Mouse (Mus musculus) midbrain, embryonic 12.5 days (tissue): Measurements from ENCODE around the gene Osbpl3. TPM values are rescaled to one million over a fixed set of nuclear protein-coding genes. Genes with fewer than 3 reads are reported as not detected.

Source experiments
- ATAC-seq: fragments of 200-750 bp; cut with Nextera tagmentation; 2 replicates; pipeline ENCODE4 v1.8.0; 2017; ENCODE audit warnings: low read depth, moderate TSS enrichment, moderate library complexity; ENCODE audit not compliant: low FRiP score
- H3K27ac ChIP-seq: fragments of 300-500 bp; sonication (generic); replicated peaks from 2 replicates; pipeline ENCODE4 v1.5.1; 2016; ENCODE audit warnings: mild to moderate bottlenecking
- H3K27me3 ChIP-seq: fragments of 300-500 bp; sonication (generic); 2 replicates; pipeline ENCODE4 v1.6.1; 2016; ENCODE audit warnings: mild to moderate bottlenecking
- H3K36me3 ChIP-seq: fragments of 300-500 bp; sonication (generic); 2 replicates; pipeline ENCODE4 v1.6.1; 2016
- H3K4me1 ChIP-seq: fragments of 300-500 bp; sonication (generic); 2 replicates; pipeline ENCODE4 v1.6.1; 2016
- H3K4me2 ChIP-seq: fragments of 300-500 bp; sonication (generic); replicated peaks from 2 replicates; pipeline ENCODE4 v1.6.1; 2016; ENCODE audit warnings: mild to moderate bottlenecking, moderate library complexity
- H3K4me3 ChIP-seq: fragments of 300-500 bp; sonication (generic); 2 replicates; pipeline ENCODE4 v1.5.1; 2016; ENCODE audit warnings: mild to moderate bottlenecking
- H3K9ac ChIP-seq: fragments of 300-500 bp; sonication (generic); replicated peaks from 2 replicates; pipeline ENCODE4 v1.6.1; 2016; ENCODE audit warnings: mild to moderate bottlenecking, moderate library complexity
- H3K9me3 ChIP-seq: fragments of 300-500 bp; sonication (generic); 2 replicates; pipeline ENCODE4 v1.6.1; 2016; ENCODE audit warnings: mild to moderate bottlenecking
- WGBS: fragments of 180-500 bp; shearing (Covaris S2); methylation state at CpG from one replicate; pipeline ENCODE4 v1.1.7; 2016; 5-methylcytosine and 5-hydroxymethylcytosine counted together
- polyA plus RNA-seq: library from polyadenylated mRNA; unstranded; fragments of >200 nt; fragmentation: Nextera tagmentation; extraction: Ambion mirVana; gene quantifications from 2 replicates; pipeline ENCODE4 v1.2.1, GENCODE M21; 2016

Gene Osbpl3
- 9.5 and 10.5 TPM in 2 replicates for polyA plus RNA-seq

DNA sequence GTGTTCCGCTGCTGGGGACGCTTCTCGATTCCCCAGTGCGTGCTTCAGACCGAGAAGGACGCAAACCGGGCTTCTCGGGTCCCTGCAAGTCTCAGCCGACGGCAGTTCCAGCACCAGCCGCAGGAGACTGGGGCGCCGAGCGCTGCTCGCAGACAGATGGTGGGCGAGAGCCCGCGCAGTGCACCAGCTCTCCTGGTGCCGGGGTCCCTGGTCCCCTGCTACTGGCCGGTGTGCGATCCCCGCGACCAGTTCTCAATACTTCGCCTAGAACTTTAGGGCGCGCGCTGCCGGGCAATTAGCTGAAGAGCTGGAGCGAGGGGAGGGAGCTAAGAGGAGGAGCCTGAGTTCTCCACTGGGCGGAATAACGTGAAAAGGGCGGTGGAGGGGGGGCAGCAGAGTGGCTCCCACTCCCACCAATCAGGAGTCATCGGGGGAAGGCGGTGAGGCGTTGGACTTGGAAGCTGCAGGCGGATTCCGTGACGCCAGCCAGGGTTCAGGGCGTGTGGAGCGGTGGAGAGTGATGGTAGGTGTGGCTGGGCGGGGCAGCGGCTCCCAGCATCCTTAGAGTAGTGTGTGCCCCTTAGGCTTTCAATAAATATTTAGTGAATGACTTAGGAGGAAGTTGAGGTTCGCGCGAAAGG, at the start of gene Osbpl3:
Gene Osbpl3 (minus strand): TSS at position 373 of the 641 bp plus-strand sequence.
- peak; percentile 95 for ATAC-seq
- Histone ChIP-seq H3K4me1 (peaks cover 21% of the 10 kb centered on the region), H3K27ac (peak within 1 kb of the TSS; percentile 73), H3K36me3 (no peaks in the 10 kb centered on the region), H3K4me3 (peak within 1 kb of the TSS; percentile 57), H3K4me2 (peak within 1 kb of the TSS; percentile 76), H3K27me3 (peaks cover 3% of the 10 kb centered on the region; the same call in 1 of the 2 replicates), H3K9ac (peak within 1 kb of the TSS; percentile 65), H3K9me3 (no peaks in the 10 kb centered on the region)
- under 1% methylated on average over 45 of the region's 45 CpGs for WGBS

DNA sequence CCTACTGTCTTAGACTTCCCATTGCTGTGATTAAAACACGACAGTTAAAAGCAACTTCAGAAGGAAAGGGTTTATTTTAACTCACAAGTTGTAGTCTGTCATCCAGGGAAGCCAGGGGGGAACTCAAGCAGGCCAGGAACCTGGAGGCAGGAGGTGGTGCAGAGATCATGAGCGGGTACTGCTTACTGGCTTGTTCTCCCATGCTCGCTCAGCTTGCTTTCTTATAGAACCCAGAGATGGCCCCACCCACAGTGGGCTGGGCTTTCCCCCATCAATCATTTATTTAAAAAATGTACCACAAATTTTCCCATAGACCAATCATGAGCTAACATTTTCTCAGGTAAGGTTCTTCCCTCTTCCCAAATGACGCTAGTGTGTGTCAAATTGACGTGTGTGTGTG, 49.5 kb upstream of the Osbpl3 start:
- H3K36me3 ChIP-seq = no peaks in the 10 kb centered on the region
- H3K27ac ChIP-seq = no peak overlapping the region
- H3K9me3 ChIP-seq = no peaks in the 10 kb centered on the region
- H3K4me3 ChIP-seq = no peak overlapping the region
- H3K9ac ChIP-seq = no peak overlapping the region
- 0 out of 2 replicates have a peak, but pooled peaks cover 1% of the 10 kb centered on the region for H3K4me1 ChIP-seq
- ATAC-seq = no peak
- no peak overlapping the region for H3K4me2 ChIP-seq
- no peaks in the 10 kb centered on the region for H3K27me3 ChIP-seq
- 90% methylated on average over 5 of the region's 5 CpGs for WGBS

DNA sequence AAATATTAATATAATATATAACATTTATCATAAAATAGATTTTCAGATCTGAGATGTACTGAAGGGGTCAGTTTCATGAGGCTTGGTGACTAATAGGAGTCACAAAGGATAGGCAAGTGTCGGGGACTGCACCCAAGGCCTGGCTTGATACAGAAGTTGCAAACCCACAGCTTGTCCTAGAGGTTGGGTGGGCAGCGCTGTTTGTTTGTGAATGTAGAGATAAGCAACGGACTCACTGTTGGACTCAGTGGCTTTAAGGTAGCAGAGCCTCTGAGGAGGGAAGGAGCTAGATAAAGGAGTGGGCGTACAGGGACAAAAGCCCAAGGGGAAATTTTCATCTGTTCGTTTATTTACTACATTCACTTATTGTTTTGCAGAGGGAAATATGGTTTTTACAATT, 48.7 kb upstream of the Osbpl3 start:
- Histone ChIP-seq H3K9me3 (no peaks in the 10 kb centered on the region), H3K36me3 (no peaks in the 10 kb centered on the region), H3K4me2 (no peak overlapping the region), H3K27ac (no peak overlapping the region), H3K9ac (no peak overlapping the region), H3K27me3 (no peaks in the 10 kb centered on the region), H3K4me1 (no peaks in the 10 kb centered on the region), H3K4me3 (no peak overlapping the region)
- ATAC-seq = no peak
- WGBS = 89% methylated on average over 5 of the region's 5 CpGs

DNA sequence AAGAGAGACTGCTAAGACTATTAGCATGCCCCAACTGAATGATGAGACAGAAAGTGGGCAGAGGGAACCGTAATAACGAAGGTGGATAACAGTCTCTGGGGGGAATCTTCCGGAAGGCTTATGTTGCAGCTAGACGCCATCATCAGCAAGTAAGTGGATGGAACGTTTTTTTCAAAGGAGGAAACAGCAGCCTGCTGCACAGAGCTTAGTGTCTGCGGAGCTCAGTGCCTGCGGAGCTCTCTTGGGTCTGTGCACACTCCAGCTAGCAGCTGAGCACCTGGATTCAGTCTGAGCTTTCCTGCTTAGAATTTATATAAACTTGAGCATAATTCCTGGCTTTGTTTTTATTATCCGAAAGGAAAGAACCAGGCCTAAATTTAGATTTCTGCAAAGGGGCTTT, 47.8 kb upstream of the Osbpl3 start:
- Histone ChIP-seq H3K36me3 (no peaks in the 10 kb centered on the region), H3K27ac (no peak overlapping the region), H3K4me1 (no peaks in the 10 kb centered on the region), H3K9ac (no peak overlapping the region), H3K4me3 (no peak overlapping the region), H3K27me3 (no peaks in the 10 kb centered on the region), H3K9me3 (no peaks in the 10 kb centered on the region), H3K4me2 (no peak overlapping the region)
- no peak for ATAC-seq
- WGBS = 66% methylated on average over 8 of the region's 8 CpGs

DNA sequence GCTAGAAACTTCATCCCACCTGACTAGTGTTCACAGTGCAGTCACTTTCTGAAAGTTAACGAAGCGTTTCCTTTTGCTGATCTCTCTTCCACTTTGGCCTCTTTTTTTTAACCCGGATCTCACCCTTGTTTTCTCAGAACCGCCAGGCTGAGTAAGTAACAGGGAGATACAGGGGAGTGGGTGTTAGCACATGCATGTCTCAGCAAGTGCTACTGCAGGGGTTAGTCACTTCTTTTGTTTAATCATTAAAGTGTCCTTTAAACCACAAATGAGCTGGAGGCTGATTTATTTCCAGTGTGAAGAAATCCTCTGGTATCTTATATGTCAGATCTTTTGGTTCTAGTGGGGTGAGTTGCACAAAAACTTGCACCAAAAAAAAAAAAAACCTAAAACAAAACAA, 47.0 kb upstream of the Osbpl3 start:
- no peaks in the 10 kb centered on the region for H3K9me3 ChIP-seq
- H3K9ac ChIP-seq = no peak overlapping the region
- H3K4me1 ChIP-seq = no peaks in the 10 kb centered on the region
- H3K27me3 ChIP-seq = no peaks in the 10 kb centered on the region
- no peak for ATAC-seq
- H3K36me3 ChIP-seq = no peaks in the 10 kb centered on the region
- H3K4me3 ChIP-seq = no peak overlapping the region
- no peak overlapping the region for H3K4me2 ChIP-seq
- H3K27ac ChIP-seq = no peak overlapping the region
- WGBS = 78% methylated on average over 4 of the region's 4 CpGs

DNA sequence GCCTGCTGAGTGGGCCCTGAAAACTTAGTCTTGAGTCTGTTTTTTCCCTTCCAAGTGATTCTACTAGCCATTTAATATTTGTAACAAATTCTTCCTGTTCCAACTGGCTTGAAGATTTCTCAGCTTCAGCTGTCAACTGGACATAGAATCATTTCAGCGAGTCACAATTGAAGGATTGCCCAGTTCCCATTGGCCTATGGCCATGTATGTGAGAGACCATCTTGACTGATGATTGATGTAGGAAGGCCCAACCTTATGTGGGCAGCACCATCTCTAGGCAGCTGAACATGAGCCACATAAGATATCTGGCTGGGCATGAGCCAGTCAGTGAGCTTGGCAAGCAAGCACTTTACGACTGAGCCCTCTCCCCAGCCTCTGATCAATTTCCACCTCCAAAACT, 42.3 kb upstream of the Osbpl3 start:
- no peak overlapping the region for H3K4me3 ChIP-seq
- H3K27me3 ChIP-seq = no peaks in the 10 kb centered on the region
- H3K27ac ChIP-seq = no peak overlapping the region
- ATAC-seq = no peak
- H3K9me3 ChIP-seq = no peaks in the 10 kb centered on the region
- no peaks in the 10 kb centered on the region for H3K4me1 ChIP-seq
- no peak overlapping the region for H3K4me2 ChIP-seq
- H3K9ac ChIP-seq = no peak overlapping the region
- WGBS = 96% methylated on average over 2 of the region's 2 CpGs
- no peaks in the 10 kb centered on the region for H3K36me3 ChIP-seq

DNA sequence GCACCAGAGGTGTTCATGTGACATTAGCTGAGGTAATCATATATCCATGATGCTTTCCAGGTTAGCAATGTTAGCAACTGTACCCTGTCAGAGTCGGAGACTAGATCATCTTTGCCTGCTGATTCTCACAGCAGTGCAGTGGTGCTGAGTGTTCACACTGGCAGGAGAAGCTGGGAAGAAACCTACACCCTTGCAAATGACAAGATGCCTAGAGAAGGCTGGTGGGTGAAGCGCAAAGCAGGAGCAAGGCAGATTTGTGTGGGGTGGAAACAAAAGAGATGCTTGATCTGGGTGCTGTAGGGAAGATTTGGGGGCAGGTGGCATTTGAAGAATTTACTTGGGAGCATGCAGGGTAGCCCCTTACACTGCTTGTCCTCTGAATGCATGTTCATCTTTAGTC, 34.5 kb upstream of the Osbpl3 start:
- Histone ChIP-seq H3K27ac (no peak overlapping the region), H3K4me3 (no peak overlapping the region), H3K4me2 (no peak overlapping the region), H3K27me3 (no peaks in the 10 kb centered on the region), H3K9ac (no peak overlapping the region), H3K36me3 (no peaks in the 10 kb centered on the region), H3K4me1 (no peaks in the 10 kb centered on the region), H3K9me3 (no peaks in the 10 kb centered on the region)
- ATAC-seq = no peak
- 89% methylated on average over 2 of the region's 2 CpGs for WGBS

DNA sequence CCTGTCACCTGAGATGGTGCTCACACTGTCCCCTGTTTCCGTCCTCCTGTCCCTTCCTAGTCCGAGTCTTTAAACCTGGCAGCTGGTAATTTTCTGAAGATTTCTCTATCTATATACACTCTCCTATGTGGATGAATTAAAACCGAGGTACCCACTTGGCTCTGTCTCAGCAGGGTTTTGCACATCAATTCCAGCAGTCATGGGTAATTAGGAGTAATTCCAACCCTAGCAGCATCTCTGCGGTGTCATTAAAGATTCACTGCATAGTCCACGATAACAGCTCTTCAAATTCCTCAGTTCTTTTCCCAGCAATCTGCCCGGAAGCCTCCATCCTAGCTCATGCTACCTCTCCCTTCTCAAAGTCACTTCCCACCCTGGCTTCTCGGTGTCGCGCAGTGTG, 33.4 kb upstream of the Osbpl3 start:
- Histone ChIP-seq H3K4me1 (no peaks in the 10 kb centered on the region), H3K36me3 (no peaks in the 10 kb centered on the region), H3K9ac (no peak overlapping the region), H3K4me3 (no peak overlapping the region), H3K27me3 (no peaks in the 10 kb centered on the region), H3K9me3 (no peaks in the 10 kb centered on the region), H3K27ac (no peak overlapping the region), H3K4me2 (no peak overlapping the region)
- no peak for ATAC-seq
- 71% methylated on average over 9 of the region's 9 CpGs for WGBS

DNA sequence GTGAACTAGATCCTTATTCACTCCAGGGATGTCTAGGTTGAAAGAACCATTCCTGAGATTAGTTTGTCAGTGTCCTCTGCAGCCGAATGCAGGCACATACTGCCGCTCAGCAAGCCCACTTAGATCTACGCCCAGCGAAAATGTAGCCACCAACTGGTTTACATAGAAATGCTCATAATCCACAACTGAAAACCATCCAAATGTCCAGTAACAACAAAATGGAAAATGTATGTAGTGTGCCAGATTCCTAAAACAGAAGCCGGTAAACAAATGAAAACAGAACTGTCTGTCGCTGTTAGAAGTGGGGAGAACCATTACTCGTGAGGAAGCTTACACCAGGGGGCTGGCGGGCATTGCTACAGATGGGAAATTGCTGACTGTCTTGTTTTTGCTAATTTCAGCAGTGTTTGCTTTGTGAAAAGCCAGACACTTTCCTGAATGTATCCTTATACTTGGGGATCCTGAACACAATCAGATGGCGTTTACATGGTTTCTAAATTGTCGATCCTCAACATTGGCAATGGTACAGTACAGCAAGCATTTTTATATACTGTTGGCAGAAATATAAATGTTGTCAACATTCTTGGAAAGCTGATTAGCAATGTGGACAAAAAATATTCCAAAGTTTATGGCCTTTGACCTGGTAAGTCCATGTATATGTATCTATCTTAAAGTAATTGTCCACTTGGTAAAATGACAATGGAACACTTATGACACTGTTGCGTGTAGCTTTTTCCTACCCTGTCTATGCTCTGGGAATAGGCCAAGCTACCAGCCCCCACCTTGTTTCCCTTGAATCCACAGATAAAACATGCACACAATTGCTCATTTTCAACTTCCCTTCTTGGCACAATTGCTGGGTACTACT, 30.3 kb upstream of the Osbpl3 start:
- Histone ChIP-seq H3K4me3 (no peak overlapping the region), H3K27me3 (no peaks in the 10 kb centered on the region), H3K36me3 (no peaks in the 10 kb centered on the region), H3K9ac (no peak overlapping the region), H3K4me1 (no peaks in the 10 kb centered on the region), H3K4me2 (no peak overlapping the region), H3K9me3 (no peaks in the 10 kb centered on the region), H3K27ac (no peak overlapping the region)
- 91% methylated on average over 11 of the region's 11 CpGs for WGBS
- ATAC-seq = no peak

DNA sequence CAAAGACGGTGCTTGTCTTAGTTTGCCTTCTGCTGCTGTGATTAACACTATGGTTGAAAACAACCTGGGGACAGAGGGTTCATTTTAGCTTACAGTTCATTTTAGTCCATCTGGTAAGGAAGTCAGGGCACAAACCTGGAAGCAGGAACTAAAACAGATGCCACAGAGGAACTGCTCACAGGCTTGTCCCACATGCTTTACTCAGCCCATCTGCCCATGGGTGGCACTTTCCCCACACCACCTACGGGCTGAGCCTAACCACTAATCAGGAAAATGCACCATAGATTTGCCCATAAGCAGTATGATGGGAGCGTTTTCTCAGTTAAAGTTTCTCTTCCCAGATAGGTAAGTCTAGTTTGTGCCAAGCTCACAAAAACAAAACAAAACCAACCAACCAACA, 27.4 kb upstream of the Osbpl3 start:
- H3K4me3 ChIP-seq = no peak overlapping the region
- H3K27me3 ChIP-seq = no peaks in the 10 kb centered on the region
- 91% methylated on average over 3 of the region's 3 CpGs for WGBS
- no peak for ATAC-seq
- H3K9me3 ChIP-seq = no peaks in the 10 kb centered on the region
- H3K4me2 ChIP-seq = no peak overlapping the region
- H3K4me1 ChIP-seq = no peaks in the 10 kb centered on the region
- H3K27ac ChIP-seq = no peak overlapping the region
- H3K36me3 ChIP-seq = no peaks in the 10 kb centered on the region
- no peak overlapping the region for H3K9ac ChIP-seq

DNA sequence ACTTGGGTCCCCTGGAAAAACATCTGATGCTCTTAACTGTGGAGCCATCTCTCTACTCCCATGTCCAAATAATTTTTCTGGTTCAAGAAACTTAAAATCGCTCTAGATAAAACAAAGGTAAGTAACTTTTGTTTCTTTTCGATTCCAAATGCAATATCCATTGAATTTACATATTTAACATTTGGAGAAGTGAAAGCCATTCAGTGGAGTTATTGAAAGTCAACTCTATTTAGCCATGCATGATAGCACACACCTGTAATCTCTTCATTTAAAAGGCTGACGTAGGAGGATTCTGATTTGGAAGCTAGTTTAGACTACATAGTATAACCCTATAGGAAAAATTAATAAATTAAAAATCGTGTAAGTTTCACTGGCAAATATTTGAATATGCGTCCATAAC, 25.5 kb upstream of the Osbpl3 start:
- Histone ChIP-seq H3K9ac (no peak overlapping the region), H3K36me3 (no peaks in the 10 kb centered on the region), H3K4me1 (no peaks in the 10 kb centered on the region), H3K9me3 (no peaks in the 10 kb centered on the region), H3K27me3 (no peaks in the 10 kb centered on the region), H3K4me2 (no peak overlapping the region), H3K27ac (no peak overlapping the region), H3K4me3 (no peak overlapping the region)
- WGBS = 83% methylated on average over 5 of the region's 5 CpGs
- no peak for ATAC-seq

DNA sequence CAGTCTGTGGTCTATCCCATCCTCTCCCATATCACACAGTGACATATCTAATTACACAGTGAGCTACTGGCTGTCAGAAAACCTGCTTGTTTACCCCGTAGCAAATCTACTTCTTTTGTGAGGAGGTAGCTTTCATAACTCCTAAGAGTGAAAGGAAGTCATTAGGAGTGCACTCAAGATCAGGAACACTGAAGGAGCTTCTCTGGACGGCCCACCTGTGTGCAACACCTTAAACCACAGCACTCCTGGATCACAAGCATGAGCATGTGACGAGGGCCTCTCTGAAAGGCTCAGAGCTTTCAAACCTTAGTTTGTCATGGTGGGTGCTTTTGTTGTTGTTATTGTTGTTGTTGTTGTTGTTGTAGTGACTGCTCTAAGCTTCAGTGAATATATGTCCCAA, 10.4 kb upstream of the Osbpl3 start:
- no peak overlapping the region for H3K4me2 ChIP-seq
- ATAC-seq = no peak
- H3K4me1 ChIP-seq = no peaks in the 10 kb centered on the region
- no peak overlapping the region for H3K27ac ChIP-seq
- 79% methylated on average over 3 of the region's 3 CpGs for WGBS
- no peak overlapping the region for H3K4me3 ChIP-seq
- H3K36me3 ChIP-seq = no peaks in the 10 kb centered on the region
- H3K9me3 ChIP-seq = no peaks in the 10 kb centered on the region
- no peaks in the 10 kb centered on the region for H3K27me3 ChIP-seq
- no peak overlapping the region for H3K9ac ChIP-seq
